Mouse (Mus musculus) embryonic facial prominence, embryonic 14.5 days (tissue): ENCODE data around the gene Klk1b27. TPM values are rescaled to one million over a fixed set of nuclear protein-coding genes. Genes with fewer than 3 reads are reported as not detected.
"Not testable (repeated sequence)": the region's sequence is repeated elsewhere in the genome, so short reads cannot be mapped to it uniquely, and the experiment has no call there.

Experiments
- ATAC-seq: fragments of 200-750 bp; cut with Nextera tagmentation; 2 replicates; pipeline ENCODE4 v1.8.0; 2017; ENCODE audit warnings: low read depth, moderate number of reproducible peaks, moderate TSS enrichment
- DNase-seq: peaks from one replicate; pipeline ENCODE4 v3.0.0-alpha.2; 2015; ENCODE audit warnings: low spot score
- H3K27ac ChIP-seq: fragments of 300-500 bp; sonication (generic); replicated peaks from 2 replicates; pipeline ENCODE4 v1.5.1; 2014; ENCODE audit warnings: low read depth, mild to moderate bottlenecking, low read length, moderate library complexity
- H3K27me3 ChIP-seq: fragments of 300-500 bp; sonication (generic); replicated peaks from 2 replicates; pipeline ENCODE4 v1.6.1; 2014; ENCODE audit warnings: low read length; ENCODE audit not compliant: control insufficient read depth, insufficient read depth
- H3K36me3 ChIP-seq: fragments of 300-500 bp; sonication (generic); 2 replicates; pipeline ENCODE4 v1.6.1; 2014; ENCODE audit warnings: low read length, mixed read lengths; ENCODE audit not compliant: control insufficient read depth, insufficient read depth
- H3K4me1 ChIP-seq: fragments of 300-500 bp; sonication (generic); 2 replicates; pipeline ENCODE4 v1.6.1; 2014; ENCODE audit warnings: antibody characterized with exemption, low read length; ENCODE audit not compliant: control insufficient read depth, insufficient read depth
- H3K4me2 ChIP-seq: fragments of 300-500 bp; sonication (generic); 2 replicates; pipeline ENCODE4 v1.6.1; 2014; ENCODE audit warnings: low read depth, mild to moderate bottlenecking, low read length, moderate library complexity, mixed read lengths
- H3K4me3 ChIP-seq: fragments of 300-500 bp; sonication (generic); 2 replicates; pipeline ENCODE4 v1.5.1; 2014; ENCODE audit warnings: low read depth, mild to moderate bottlenecking, low read length
- H3K9ac ChIP-seq: fragments of 300-500 bp; sonication (generic); 2 replicates; pipeline ENCODE4 v1.6.1; 2014; ENCODE audit warnings: low read depth, mild to moderate bottlenecking, low read length, moderate library complexity, mixed read lengths
- H3K9me3 ChIP-seq: fragments of 300-500 bp; sonication (generic); 2 replicates; pipeline ENCODE4 v1.6.1; 2016; ENCODE audit warnings: low read length; ENCODE audit not compliant: control insufficient read depth
- WGBS: fragments of 180-500 bp; shearing (Covaris S2); extraction: QIAGEN DNeasy Blood & Tissue Kit; methylation state at CpG from one replicate; pipeline ENCODE4 v1.1.7; 2014; 5-methylcytosine and 5-hydroxymethylcytosine counted together
- polyA plus RNA-seq: library from polyadenylated mRNA; unstranded; fragments of >200 nt; fragmentation: Nextera tagmentation; extraction: Ambion mirVana; gene quantifications from 2 replicates; pipeline ENCODE4 v1.2.1, GENCODE M21; 2014

The Klk1b27 gene
- polyA plus RNA-seq, result not detected in 2 replicates

DNA sequence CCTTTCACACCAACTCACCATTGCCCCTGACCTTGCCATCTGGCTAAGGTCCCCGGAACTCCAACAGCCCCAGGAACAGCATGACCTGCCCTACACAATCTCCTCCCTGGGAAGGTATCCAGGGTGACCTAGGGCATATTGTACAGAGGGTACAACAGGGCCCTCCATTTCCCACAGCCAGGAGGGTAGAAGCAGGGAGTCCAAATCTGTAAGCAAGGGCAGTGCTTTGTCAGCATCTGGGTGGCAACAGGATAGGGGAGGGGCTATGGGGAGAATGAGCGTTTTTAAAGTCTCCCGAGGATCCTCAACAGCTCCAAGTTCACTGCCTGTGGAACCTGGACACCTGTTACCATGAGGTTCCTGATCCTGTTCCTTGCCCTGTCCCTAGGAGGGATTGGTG lies at the start of gene Klk1b27:
Gene Klk1b27 (plus strand): TSS at position 301 of the 400 bp plus-strand sequence.
- H3K4me1 ChIP-seq, H3K27me3 ChIP-seq, H3K9ac ChIP-seq, H3K4me2 ChIP-seq, H3K9me3 ChIP-seq, H3K27ac ChIP-seq, ATAC-seq, H3K36me3 ChIP-seq, H3K4me3 ChIP-seq, DNase-seq: not testable (repeated sequence)
- 74% methylated on average over 3 of the region's 3 CpGs for WGBS

DNA sequence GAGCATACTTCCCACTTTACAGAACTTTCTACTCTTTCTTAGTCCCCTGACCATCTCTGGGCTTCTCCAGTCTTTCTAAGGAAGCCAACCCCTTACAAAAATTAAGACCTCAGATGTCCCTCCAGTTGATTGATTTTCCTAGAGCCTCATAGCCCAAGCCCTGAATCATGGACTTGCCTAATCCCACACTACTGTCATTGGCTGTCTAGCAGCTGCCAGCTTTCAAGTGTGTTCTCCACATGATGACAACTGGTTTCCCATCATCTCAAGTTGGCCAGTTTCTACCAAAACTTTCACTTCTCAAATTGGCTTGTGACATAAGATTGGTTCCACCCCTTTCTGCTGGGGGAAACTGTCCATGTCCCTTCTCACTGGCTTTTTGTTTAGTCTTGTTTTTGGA lies 47.2 kb upstream of the Klk1b27 start:
- Histone ChIP-seq H3K4me2 (no peak overlapping the region), H3K4me1 (no peaks in the 10 kb centered on the region), H3K27ac (no peak overlapping the region), H3K9me3 (no peaks in the 10 kb centered on the region), H3K27me3 (no peaks in the 10 kb centered on the region), H3K36me3 (no peaks in the 10 kb centered on the region), H3K4me3 (no peak overlapping the region), H3K9ac (no peak overlapping the region)
- no peak for ATAC-seq
- DNase-seq, result no peak

DNA sequence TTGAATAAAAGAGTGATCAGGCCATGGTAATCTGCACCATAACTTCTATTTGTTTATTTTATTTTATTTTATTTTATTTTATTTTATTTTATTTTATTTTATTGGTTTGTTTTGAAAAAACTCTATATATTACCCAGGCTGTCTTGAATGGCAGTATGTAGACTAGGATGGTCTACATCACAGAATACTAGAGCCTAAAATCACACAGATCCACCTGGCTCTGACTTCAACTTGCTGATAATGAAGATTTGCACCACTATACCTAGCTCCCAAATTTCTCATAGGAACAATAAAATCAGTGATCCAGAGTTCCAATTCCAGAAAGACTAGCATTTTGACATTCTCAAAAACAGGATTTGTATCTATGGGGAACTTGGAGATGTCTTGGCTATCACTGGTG lies 40.2 kb upstream of the Klk1b27 start, which contains the start of gene Klk1b26:
Gene Klk1b26 (plus strand): TSS at position 301 of the 400 bp plus-strand sequence.
- not testable (repeated sequence) for H3K4me3 ChIP-seq, DNase-seq, H3K36me3 ChIP-seq, H3K9ac ChIP-seq, ATAC-seq, H3K4me2 ChIP-seq, H3K27me3 ChIP-seq, H3K4me1 ChIP-seq, H3K27ac ChIP-seq, H3K9me3 ChIP-seq

DNA sequence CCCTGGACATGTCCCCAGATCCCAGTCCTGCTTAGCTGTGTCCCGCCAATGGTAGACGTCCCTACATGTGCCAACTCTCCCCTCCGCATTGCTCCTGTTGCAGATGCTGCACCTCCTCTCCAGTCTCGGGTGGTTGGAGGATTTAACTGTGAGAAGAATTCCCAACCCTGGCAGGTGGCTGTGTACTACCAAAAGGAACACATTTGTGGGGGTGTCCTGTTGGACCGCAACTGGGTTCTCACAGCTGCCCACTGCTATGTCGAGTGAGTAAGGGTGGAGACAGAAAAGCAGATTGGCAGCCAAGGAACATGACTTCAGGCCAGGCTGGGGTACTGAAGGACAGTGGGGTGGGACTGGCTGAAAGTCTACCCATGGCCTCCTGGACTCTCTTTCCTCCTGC lies 37.4 kb upstream of the Klk1b27 start:
- H3K27ac ChIP-seq, H3K4me3 ChIP-seq, H3K36me3 ChIP-seq, H3K9ac ChIP-seq, H3K9me3 ChIP-seq, H3K4me1 ChIP-seq, DNase-seq, H3K27me3 ChIP-seq, ATAC-seq, H3K4me2 ChIP-seq: not testable (repeated sequence)
- WGBS, result 79% methylated on average over 6 of the region's 6 CpGs

DNA sequence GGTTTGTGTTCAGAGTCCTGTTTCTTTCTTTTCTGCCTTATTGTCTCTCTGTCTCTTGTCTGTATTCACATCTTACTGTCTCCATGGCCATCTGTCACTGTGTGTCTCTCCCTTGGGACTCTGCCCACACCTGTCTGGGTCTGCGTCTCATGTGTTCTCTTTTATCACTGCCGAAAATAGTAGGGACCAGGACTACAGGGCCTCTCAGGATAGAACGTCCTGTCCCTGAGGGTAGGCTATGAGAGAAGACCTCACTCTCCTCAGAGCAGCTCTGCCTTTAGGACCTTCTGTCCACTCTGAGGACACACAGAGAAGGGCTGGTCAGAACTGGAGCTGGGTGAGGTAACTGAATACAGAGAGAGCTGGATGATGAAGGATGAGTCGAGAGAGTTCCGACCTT lies 37.0 kb upstream of the Klk1b27 start:
- Histone ChIP-seq H3K4me3 (no peak overlapping the region), H3K9me3 (no peaks in the 10 kb centered on the region), H3K27me3 (no peaks in the 10 kb centered on the region), H3K9ac (no peak overlapping the region), H3K4me2 (no peak overlapping the region), H3K27ac (no peak overlapping the region), H3K36me3 (no peaks in the 10 kb centered on the region), H3K4me1 (no peaks in the 10 kb centered on the region)
- no peak for ATAC-seq
- WGBS, result 75% methylated on average over 5 of the region's 5 CpGs
- no peak for DNase-seq

DNA sequence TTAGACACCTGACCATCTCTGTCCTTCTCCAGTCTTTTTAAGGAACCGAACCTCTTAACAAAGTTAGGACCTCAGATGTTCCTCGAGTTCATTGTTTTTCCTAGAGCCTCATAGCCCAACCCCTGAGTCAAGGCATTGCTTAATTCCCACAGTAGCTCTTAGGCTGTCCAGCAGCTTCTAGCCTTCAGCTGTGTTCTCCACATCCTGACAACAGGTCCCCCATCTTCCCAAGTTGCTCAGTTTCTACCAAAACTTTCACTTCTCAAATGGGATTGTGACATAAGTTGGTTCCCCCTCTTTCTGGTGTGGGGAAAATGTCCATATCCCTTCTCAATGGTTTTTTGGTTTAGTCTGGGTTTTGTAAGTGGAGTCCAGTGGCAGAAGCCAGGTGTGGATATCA lies 20.0 kb downstream of the Klk1b27 start:
- no peak overlapping the region for H3K4me2 ChIP-seq
- no peak overlapping the region for H3K4me3 ChIP-seq

DNA sequence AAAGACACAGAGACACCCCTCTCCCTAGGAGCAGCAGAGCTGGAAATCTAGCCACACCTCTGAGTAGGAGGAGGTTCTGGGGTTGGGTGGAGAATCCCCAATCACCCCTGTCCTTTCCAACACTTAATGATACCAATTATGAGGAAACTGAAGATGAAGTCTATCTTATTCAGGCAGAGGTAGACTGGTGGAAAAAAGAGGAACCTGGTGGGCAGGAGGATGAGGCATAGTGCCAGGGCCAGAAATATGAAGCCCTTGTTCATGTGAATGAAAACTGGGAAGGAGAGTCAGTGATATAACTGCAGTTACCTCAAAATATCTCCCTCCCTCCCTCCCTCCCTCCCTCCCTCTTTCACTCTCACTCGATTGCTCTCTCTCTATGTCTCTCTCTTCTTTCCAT lies 25.6 kb downstream of the Klk1b27 start:
- WGBS, result 90% methylated on average over 1 of the region's 1 CpGs
- no peak for ATAC-seq
- no peak overlapping the region for H3K4me3 ChIP-seq

More for the DNA sequence above, 20.0 kb downstream of the Klk1b27 start:
- Histone ChIP-seq H3K27me3 (no peaks in the 10 kb centered on the region), H3K4me1 (no peaks in the 10 kb centered on the region), H3K9ac (no peak overlapping the region), H3K36me3 (no peaks in the 10 kb centered on the region), H3K9me3 (no peaks in the 10 kb centered on the region), H3K27ac (no peak overlapping the region)
- no peak for ATAC-seq
- no peak for DNase-seq
- 68% methylated on average over 2 of the region's 2 CpGs for WGBS

DNA sequence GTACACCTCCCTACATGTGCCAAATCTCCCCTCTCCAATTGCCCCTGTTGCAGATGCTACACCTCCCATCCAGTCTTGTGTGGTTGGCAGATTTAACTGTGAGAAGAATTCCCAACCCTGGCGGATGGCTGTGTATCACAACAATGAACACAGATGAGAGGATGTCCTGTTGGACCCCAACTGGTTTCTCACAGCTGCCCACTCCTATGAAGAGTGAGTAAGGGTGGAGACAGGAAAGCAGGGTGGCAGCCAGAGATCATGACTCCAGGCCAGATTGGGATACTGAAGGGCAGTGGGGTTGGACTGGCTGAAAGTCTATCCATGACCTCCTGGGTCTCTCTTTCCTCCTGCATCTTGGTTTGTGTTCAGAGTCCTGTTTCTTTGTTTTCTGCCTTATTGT lies 44.0 kb downstream of the Klk1b27 start:
- no peaks in the 10 kb centered on the region for H3K4me1 ChIP-seq
- no peak overlapping the region for H3K9ac ChIP-seq
- H3K9me3 ChIP-seq, result no peaks in the 10 kb centered on the region
- no peaks in the 10 kb centered on the region for H3K27me3 ChIP-seq
- no peak overlapping the region for H3K27ac ChIP-seq
- no peaks in the 10 kb centered on the region for H3K36me3 ChIP-seq
- H3K4me3 ChIP-seq, result no peak overlapping the region
- ATAC-seq (no peak), DNase-seq (no peak)
- WGBS, result 81% methylated on average over 1 of the region's 1 CpGs
- H3K4me2 ChIP-seq, result no peak overlapping the region

More for the DNA sequence above, 25.6 kb downstream of the Klk1b27 start:
- Histone ChIP-seq H3K27ac (no peak overlapping the region), H3K9ac (no peak overlapping the region), H3K4me1 (no peaks in the 10 kb centered on the region), H3K9me3 (no peaks in the 10 kb centered on the region), H3K27me3 (no peaks in the 10 kb centered on the region), H3K4me2 (no peak overlapping the region), H3K36me3 (no peaks in the 10 kb centered on the region)
- DNase-seq, result no peak

DNA sequence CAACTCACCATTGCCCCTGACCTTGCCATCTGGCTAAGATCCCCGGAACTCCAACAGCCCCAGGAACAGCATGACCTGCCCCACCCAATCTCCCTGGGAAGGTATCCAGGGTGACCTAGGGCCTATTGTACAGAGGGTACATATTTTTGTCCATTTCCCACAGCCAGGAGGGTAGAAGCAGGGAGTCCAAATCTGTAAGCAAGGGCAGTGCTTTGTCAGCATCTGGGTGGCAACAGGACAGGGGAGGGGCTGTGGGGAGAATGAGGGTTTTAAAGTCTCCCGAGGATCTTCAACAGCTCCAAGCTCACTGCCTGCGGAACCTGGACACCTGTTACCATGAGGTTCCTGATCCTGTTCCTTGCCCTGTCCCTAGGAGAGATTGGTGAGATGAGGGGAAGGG lies 49.9 kb downstream of the Klk1b27 start, which contains the start of gene Klk1b21:
Gene Klk1b21 (plus strand): TSS at position 301 of the 400 bp plus-strand sequence.
- H3K27me3 ChIP-seq, H3K9ac ChIP-seq, H3K36me3 ChIP-seq, H3K4me2 ChIP-seq, H3K4me1 ChIP-seq, H3K27ac ChIP-seq, DNase-seq, H3K4me3 ChIP-seq, ATAC-seq, H3K9me3 ChIP-seq: not testable (repeated sequence)
- 82% methylated on average over 3 of the region's 3 CpGs for WGBS
